Mouse (Mus musculus): Measurements from ENCODE around the gene Tmem255b.
A peak's percentile ranks its signal among the peaks of the same experiment; 100 is the strongest.

Gene Tmem255b

DNA sequence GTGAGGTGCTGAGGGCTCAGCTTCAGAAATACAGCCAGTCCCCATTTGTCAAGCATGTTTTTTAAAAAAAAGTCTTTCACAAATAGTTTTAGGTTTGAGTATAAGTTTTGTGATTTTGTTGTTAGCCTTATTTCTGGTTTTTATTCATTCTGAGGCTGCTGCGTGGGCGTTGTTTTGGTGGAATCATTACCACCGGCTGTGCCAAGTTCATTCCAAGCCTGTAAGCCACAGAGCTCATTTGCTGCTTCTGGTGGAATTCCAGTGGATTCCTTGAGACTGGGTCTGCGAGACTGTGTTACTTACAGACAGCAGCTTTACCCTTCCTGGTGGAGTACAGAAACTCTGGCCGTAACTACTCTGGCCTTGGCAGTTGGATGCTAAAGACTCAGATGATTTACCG, 11.5 kb downstream of the Tmem255b start:
- no peak for DNase-seq (ENCODE audit: low spot score in 2 of 2)

DNA sequence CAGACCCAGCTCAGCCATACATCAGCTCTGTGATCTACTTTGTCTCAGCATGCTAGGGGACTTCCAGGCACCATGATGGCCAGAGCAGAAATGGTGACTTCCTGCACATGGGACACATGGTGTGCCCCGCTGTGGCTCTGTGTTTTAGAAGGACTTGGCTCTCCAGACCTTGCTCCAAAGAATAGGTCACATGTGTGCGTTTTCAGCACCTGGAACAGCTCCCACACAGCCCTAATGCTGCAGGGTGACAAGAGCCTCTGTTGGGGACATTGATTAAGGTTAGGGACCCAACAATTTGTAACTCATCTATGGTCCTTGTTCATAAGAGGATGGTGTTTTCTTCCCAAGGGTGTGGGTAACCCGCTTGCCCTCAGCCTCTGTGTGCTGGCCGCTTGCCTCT, 13.2 kb downstream of the Tmem255b start:
- DNase-seq (ENCODE audit: low spot score in 2 of 2): peak in 1 of 2 experiments; percentile 28

DNA sequence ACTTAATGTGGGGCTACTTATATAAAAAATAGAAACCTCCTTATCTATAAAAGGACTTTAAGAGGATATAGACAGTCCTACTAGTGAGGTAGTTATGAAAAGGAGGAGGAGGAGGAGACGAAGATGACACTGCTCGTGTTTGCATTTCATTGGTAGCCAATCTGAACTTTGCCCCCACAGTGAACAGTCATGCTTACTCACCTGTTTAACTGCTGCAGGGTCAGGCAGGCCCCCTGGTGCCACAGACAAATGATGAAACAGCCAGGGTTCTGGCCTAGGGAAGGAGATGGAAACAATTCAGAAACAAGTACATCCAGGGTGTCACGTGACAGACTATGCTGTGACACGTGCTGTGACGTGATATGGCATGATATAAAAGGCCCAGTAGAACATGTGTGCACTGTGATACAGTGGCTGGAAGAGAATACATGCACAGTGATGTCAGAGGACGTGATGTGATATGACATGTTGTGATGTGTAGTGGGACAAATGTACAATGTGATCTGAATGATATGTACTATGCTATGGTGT, 16.8 kb downstream of the Tmem255b start:
- DNase-seq (ENCODE audit: low spot score in 2 of 2): no peak

DNA sequence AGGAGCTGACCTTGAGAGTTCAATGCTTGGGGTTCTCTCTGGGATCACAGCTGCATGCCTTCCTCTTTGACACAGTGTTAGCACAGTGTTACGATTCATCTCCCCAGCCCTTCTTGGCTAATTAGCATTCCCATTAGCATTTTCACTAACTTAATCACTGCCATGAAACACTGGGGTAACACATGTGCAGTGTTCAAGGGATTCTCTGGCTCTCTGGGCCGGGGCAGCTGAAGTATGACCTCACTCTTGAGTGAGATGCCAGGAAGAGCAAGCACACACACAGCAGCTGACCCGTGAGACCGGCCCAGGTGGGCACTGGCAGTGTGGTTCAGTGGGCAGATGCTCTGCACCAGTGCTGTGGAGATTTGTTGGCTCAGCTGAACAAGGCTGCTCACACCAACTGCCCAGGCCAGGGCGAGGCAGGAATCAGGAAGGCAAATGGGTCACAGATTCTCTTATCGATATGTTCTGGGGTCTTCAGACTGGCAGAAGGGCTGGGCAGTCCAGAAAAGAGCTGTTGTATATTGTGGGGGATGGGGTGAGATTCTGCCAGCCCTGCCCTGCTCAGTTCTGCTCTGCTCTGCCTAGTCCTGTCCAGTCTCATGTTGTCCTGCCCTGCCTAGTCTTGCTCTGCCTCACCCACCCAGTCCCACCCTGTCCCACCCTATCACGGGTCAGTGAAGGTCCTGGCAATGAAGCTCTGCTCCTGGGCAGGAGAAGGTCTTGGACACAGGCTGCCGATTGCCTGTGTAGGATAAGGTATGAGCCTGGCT, 19.5 kb downstream of the Tmem255b start:
- DNase-seq (ENCODE audit: low spot score in 2 of 2): no peak

DNA sequence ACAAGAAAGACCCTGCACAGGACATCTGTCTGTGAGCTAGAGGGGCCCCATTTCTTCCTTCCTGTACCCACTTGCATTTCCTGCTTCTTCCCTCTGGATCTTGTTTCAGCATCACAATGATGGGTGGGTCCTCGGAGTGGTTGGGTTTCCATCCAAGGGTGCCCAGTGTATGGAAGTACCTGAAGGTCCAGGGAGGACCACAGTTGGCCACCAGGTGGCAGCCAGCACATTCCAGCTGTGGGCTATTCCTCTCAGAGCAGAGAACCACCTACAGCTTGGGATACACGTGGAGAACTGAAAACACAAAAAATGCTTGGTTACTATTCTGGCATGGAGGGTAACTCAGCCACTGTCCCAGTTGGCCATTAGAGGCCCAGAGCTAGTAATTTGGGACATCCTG, 20.3 kb downstream of the Tmem255b start:
- DNase-seq (ENCODE audit: low spot score in 2 of 2): peak in 1 of 2 experiments; percentile 57

DNA sequence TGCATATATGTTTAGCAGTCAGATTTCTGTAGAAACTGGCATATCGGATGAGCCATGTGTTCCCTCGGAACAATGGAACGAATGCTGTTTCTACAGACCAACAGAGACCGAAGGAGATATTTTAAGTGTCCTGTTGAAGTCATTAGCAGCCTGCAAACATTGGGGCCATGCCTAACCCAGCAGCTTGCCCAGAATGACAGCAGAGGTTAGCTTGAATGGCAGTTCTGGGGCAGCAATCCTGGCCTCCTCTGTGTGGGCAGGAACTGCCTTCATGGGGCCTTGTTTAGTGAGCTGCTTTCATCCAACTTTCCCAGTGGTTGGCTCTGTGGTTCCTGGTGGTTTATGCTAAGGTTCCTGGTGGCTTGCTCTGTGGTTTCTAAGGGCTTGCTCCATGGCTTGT, 24.4 kb downstream of the Tmem255b start:
- no peak for DNase-seq (ENCODE audit: low spot score in 2 of 2)

DNA sequence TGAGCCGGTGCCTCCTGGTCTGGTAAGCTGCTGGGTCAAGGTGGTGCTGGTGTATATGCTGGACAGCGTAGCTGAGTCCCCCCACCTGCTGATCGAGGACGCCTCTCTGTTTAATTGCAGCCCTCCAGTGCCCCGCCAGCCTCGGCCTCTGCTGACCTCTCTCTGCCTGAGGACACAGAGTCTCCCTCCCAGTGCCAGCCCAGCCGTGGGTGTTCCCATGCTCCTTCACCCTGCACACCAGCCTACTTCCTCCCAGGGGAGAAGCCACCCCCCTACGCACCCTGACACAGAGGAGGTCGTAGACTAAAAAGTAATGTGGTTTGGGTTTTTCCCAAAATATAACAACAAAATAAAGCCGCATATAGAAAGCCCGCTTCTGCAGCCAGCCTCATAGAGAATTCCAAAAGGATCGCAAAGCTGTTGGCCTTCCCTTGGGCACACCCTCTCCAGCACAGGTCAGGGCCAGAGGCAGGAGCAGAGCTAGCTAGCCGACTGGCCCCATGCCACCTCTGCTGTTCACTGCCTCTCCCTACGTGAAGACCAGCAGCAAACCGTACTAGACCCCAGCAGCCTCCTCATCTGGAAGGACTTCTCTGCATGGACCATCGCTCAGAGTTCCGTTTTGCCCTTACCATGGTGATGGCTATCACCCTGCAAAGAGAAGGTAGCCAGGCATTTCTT, 26.2 kb downstream of the Tmem255b start:
- no peak for DNase-seq (ENCODE audit: low spot score in 2 of 2)

DNA sequence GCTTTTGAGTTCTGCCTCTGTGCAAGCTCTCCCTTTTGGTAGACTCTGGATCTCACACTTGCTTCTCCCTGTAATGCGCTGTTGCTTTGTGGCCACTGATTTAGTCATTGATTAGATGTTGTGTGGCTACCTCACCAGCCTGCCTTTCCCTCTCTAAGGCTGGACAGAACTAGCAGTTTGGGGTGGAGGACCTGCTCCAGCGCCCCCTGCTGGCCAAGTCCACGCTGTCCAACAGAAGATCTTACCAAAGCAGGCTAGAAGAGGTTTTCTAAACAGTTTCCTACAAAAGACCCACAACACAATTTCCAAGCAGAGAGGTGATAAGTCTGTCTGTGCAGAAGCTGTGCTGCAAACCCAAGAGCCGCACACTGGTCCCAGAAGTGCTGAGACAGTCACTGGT, 26.9 kb downstream of the Tmem255b start:
- DNase-seq (ENCODE audit: low spot score in 2 of 2): peak; percentile 51 to 77

DNA sequence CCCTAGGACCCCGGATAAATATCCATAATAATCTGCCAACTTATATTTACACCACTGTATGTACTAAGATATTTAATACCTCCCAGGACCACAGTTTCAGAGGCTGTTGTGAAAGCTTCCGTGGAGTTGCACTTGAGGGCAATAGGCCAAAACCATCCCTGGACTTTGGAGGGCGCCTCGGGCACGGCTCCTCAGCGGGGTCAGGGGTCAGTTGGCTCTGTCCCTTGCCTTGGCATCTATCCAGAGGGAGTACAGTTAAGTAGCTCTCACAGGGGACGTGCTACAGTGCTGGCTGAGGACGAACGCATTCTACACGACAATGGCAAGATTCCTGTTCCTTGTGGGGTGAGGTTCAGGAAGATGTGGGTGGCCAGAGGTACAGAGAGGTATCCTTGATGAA, 27.4 kb downstream of the Tmem255b start:
- DNase-seq (ENCODE audit: low spot score in 2 of 2): peak in 1 of 2 experiments; percentile 25

DNA sequence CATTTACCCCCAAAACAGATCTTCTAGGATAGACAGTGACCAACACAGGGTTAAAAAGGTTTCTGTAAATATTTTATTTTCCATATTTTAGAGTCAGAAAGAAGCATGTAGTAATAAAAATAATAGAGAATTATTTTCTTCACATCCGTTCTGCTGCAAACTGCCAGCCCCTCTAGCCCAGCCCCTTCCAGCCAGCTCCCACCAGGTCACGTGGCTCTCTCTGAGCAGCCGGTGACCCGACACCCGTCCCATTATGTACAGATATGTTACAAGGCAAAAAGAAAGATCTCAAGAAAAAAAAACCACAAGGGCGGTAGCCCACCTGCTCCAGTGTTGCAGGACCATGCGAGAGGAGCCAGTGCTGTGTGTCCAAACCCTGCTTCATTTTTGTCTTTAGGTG, 30.3 kb downstream of the Tmem255b start:
- no peak for DNase-seq (ENCODE audit: low spot score in 2 of 2)

DNA sequence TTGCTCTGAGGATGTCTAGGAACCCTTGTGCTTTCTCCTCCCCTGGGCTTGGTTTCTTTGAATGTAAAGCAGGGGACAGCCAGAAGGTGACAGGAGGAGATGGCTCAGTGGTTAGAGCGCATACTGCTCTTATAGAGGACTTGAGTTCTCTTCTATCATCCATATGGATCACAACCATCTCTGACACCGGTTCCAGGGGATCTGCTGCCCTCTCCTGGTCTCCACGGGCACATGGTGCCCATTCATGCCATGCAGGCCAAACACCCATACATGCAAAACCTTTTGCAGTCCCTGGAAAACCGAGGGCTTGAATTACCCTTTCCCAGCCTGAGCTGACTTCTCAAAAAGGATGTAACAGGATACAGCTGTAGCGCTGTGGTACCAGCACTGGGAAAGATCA, 32.0 kb downstream of the Tmem255b start:
- DNase-seq (ENCODE audit: low spot score in 2 of 2): no peak

DNA sequence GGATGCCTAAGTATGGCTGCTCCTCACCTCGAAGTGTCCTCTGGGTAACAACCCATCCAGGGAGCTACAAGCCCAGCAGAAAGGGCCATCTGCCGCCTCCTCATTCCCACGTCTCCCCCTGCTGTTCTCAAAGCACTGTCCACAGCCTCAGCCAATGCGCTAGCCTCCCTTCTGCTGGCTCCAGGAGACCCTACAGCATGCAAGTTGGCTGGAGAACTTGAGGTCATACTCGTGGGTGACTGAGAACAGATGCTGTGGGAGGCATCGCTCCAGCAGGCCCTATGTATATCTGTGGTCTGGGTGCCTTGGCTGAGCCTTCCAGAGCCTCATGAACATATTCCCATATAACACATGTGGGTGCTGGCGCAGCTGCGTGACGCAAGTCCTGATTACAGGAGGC, 33.7 kb downstream of the Tmem255b start:
- DNase-seq (ENCODE audit: low spot score in 2 of 2): no peak

DNA sequence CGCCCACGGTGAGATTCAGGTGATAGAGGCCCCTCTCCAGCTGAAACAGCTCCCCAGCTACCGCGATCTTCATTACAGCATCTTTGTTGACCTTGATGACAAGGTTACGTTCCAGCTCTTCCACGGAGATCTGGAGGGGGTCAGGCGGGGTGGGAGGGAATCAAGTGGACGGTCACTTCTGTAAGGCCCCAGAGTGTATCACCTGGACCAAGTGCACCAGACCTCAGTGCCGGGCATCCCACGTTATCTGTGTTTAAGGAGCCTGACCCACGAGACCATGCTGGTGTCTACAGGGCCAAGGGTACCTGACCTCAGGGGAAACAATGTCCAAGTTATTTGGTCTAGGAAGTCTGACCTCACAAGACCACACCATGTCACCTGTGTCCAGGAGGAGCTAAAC, 36.5 kb downstream of the Tmem255b start:
- no peak for DNase-seq (ENCODE audit: low spot score in 2 of 2)

DNA sequence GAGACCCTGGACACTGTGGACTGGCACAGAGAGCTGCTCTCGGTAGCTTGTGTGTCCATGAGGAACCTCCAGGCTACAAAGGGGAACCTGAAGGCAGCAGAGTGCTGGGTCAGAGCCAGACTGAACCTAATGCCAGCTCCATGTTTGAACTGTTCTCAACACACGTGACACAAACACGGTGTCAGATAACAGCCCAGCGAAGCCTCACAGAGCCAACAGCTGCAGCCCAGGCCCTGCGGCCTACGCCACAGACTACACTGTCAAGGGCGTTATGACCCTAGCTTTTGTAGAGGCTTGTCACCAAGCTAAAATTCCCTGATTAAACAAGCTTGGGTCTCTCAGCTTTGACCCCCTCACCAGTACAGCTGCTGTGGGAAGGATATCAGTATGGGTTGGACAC, 37.3 kb downstream of the Tmem255b start:
- no peak for DNase-seq (ENCODE audit: low spot score in 2 of 2)

DNA sequence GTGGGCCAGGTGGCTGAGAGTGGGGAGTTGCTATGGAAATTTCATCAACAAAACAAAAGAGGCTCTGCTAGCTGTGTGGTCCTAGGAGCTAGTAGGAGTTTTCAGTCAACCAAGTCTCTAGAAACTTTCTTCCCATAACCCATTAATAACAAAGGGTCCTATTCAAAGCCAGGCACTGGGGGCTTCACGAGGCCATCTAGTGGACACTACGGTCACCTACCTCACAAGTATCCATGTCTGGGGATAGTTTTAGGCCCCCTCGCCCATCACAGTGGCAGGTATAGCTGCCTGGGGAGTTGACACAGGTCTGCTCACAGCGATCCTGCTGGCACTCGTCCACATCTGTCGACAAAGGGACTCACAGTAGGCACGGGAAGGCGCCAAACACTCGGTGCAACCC, 40.9 kb downstream of the Tmem255b start:
- no peak for DNase-seq (ENCODE audit: low spot score in 2 of 2)

DNA sequence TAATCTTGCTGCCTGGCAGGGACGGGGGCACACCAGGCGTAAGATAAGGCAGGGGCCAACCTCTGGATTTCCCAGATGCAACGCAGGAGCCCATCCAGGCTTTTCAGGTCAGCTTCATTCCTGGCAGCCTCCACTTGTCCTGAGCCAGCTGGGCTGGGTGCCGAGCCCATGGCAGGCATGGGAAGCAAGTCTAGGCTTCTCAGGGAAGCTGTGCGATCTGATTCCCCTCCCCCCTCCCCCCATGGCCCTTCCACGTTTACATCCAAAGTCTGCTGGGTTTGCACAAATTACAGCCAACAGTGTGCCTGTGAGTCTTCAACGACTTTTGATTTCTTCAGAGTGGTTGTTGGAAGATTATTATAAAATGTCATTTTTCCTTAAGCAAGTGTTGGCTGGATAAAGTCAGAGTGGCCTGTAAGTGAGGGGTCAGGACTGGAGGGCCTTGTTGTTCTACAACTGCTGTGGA, 46.1 kb downstream of the Tmem255b start:
- no peak for DNase-seq (ENCODE audit: low spot score in 2 of 2)

DNA sequence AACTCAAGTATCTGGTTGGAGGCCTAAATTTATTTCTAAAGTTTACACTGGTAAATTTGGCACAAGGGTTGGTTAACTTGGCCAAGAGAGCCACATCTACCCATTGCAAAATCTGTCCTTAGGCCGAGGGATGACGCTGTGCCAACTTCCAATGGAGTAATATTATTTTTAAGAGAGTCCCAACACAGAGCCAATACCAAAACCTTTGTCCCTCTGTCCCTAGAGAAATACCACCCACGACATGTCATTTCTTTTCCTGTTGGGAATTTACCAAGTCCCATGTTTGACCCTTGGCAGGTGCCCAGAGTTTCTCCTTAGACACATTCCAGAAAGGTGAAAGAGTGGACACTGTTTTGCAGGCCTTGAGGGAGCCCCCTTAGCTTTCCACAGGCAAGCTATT, 46.6 kb downstream of the Tmem255b start:
- no peak for DNase-seq (ENCODE audit: low spot score in 2 of 2)

DNA sequence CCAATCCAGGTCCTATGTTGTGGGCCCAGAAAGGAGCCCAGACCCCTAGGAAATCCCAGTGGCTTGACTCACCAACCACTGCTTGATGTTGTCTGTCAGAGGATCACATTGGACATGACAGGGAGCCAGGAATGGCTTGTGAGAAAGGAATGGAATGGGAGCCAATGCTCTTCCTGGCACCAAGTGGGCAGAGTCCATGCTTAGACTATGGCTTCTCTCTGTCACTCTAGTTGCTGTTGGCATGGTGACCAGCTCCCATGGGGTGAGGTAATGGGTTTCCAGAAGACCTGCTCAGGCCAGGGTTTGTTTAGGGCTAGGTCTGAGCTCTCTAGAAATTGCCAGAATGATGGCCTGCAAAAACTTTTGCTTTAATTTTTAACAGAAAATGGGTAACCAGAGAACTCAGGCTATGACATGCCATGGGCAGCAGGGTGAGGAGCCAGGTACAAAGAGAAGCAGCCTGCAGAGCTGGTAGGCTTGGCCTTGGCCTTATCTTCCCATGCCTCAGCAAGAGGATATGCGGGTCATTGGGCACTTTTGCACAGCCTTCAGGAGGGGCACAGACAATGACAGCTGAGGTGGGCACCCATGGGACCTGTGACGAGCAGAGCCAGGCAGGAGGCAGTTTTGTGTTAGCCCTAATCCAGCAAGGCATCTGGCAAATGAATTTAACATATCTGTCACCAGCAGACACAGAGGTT, 47.3 kb downstream of the Tmem255b start:
- DNase-seq (ENCODE audit: low spot score in 2 of 2): no peak

DNA sequence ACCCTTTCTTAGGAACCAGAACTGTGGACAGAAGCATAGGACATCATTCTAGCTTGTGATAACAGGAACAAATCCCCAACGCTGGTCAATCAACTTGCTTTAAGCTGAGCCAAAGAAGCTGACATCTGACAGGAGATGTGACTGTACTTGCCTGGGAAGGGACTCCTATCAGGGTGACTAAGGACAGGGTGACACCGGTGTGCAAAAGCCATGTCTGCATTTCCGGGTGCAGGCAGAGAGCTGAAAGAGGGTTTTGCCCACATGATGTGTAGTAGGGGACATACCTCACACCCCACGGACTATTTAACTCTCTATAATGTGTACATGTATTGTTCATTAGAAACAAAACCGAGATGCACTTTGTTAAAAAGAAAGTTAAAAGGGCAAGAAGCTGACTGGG, 48.2 kb downstream of the Tmem255b start:
- no peak for DNase-seq (ENCODE audit: low spot score in 2 of 2)

DNA sequence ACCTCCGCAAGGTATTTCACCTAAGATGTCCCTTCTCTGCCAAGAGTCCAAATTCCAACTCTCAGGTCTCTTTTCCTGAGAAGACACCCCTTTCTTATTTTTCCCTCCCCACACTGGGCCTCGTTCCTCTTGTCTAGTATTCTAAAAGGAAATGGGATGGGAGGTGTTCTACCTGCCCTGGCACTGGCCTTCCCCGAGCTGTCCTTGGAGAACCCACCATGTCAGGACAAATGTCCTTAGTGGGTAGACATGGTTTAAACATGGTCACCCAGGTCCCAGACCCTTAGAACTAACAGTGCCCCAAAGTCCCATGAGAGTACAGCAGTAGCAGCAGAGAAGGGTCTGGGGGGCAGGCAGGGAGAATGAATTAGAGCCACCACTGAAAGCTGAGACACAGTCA, 54.4 kb downstream of the Tmem255b start:
- DNase-seq (ENCODE audit: low spot score in 2 of 2): no peak

DNA sequence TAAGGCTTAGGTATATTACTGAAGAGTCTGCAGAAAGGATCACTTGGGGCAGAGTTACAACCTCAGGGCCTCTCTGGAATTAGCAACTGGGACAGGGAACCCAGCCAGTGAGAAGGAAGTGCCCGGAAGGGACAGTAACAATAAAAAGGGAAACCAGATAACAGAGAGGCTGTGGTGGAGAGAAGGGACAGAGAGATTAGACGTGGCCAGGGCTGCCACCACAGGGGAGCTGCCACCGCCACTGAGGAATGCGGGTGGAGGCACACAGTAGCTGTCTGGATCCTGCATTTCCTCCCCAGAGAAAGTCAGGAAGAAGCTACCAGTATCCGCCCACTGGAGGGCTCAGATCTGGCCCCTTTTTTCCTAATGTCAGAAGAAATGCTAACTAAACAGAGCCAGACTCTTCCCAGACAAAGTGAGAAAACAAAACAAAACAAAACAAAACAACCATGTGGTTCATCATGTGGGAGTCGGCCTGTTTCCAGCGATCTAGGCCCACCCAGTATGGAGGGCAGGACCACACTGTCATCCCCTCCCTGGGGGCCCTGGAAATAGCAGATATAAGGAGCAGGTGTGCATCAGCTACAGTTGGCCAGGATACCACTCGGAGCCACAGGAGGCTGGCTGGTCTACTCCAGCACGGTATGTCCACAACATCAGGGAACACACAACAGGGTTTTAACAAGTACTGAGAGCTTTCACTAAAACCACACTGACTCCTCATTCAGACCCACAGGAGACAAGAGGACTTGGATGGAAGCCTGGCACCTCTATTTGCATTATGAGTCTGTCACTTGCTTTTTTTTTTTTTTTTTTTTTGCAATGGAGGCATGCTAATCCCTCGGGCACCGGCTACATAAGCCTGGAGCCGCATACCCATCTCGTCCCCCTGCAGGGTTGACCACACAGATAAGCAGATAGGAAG, 55.3 kb downstream of the Tmem255b start:
- DNase-seq (ENCODE audit: low spot score in 2 of 2): no peak
